Mouse (Mus musculus): ENCODE measurements around the gene Nipsnap1.
A peak's percentile ranks its signal among the peaks of the same experiment; 100 is the strongest.

Gene Nipsnap1

GRCm38 (mm10) chr11:4873755-4874475, at the start of gene Nipsnap1:
Nipsnap1 (plus strand) TSS chr11:4873951.
- DNase-seq (ENCODE audit: low spot score), result peak; percentile 65

- no peak for DNase-seq (ENCODE audit: low spot score)
Observed at GRCm38 (mm10) chr11:4826152-4826778, 47.5 kb upstream of the Nipsnap1 start.

- no peak for DNase-seq (ENCODE audit: low spot score)
Observed at GRCm38 (mm10) chr11:4827340-4827739, 46.4 kb upstream of the Nipsnap1 start.

- no peak for DNase-seq (ENCODE audit: low spot score)
Observed at GRCm38 (mm10) chr11:4827916-4828315, 45.8 kb upstream of the Nipsnap1 start.

- no peak for DNase-seq (ENCODE audit: low spot score)
Observed at GRCm38 (mm10) chr11:4831066-4831465, 42.7 kb upstream of the Nipsnap1 start.

- DNase-seq (ENCODE audit: low spot score), result no peak
Observed at GRCm38 (mm10) chr11:4833295-4833939, 40.3 kb upstream of the Nipsnap1 start.

- DNase-seq (ENCODE audit: low spot score), result no peak
Observed at GRCm38 (mm10) chr11:4835436-4835835, 38.3 kb upstream of the Nipsnap1 start.

- DNase-seq (ENCODE audit: low spot score), result no peak
Observed at GRCm38 (mm10) chr11:4836755-4837154, 37.0 kb upstream of the Nipsnap1 start.

GRCm38 (mm10) chr11:4837342-4837741, 36.4 kb upstream of the Nipsnap1 start:
- no peak for DNase-seq (ENCODE audit: low spot score)

- no peak for DNase-seq (ENCODE audit: low spot score)
Observed at GRCm38 (mm10) chr11:4838235-4838634, 35.5 kb upstream of the Nipsnap1 start.

GRCm38 (mm10) chr11:4840942-4841526, 32.7 kb upstream of the Nipsnap1 start:
- DNase-seq (ENCODE audit: low spot score), result no peak

GRCm38 (mm10) chr11:4848483-4849248, 25.1 kb upstream of the Nipsnap1 start:
- no peak for DNase-seq (ENCODE audit: low spot score)

GRCm38 (mm10) chr11:4849258-4849943, 24.4 kb upstream of the Nipsnap1 start, which contains the start of gene Nf2:
Nf2 (minus strand) TSS chr11:4849536.
- peak; percentile 98 for DNase-seq (ENCODE audit: low spot score)

- no peak for DNase-seq (ENCODE audit: low spot score)
Observed at GRCm38 (mm10) chr11:4850404-4850803, 23.3 kb upstream of the Nipsnap1 start.

GRCm38 (mm10) chr11:4853021-4853420, 20.7 kb upstream of the Nipsnap1 start:
- no peak for DNase-seq (ENCODE audit: low spot score)

GRCm38 (mm10) chr11:4854181-4854580, 19.6 kb upstream of the Nipsnap1 start:
- DNase-seq (ENCODE audit: low spot score), result no peak

GRCm38 (mm10) chr11:4858416-4858815, 15.3 kb upstream of the Nipsnap1 start:
- no peak for DNase-seq (ENCODE audit: low spot score)

GRCm38 (mm10) chr11:4860986-4861385, 12.8 kb upstream of the Nipsnap1 start:
- DNase-seq (ENCODE audit: low spot score), result no peak

- no peak for DNase-seq (ENCODE audit: low spot score)
Observed at GRCm38 (mm10) chr11:4861816-4862604, 11.7 kb upstream of the Nipsnap1 start.

GRCm38 (mm10) chr11:4862730-4863129, 11.0 kb upstream of the Nipsnap1 start:
- no peak for DNase-seq (ENCODE audit: low spot score)

Data from left cerebral cortex, adult 11 months (tissue).